Mouse (Mus musculus): Measurements from ENCODE around the gene Plch2. TPM values are rescaled to one million over a fixed set of nuclear protein-coding genes. Genes with fewer than 3 reads are reported as not detected.
A peak's percentile ranks its signal among the peaks of the same experiment; 100 is the strongest.

The Plch2 gene
- polyA plus RNA-seq, 1 experiment from 2014 or later = 0.22 TPM

DNA sequence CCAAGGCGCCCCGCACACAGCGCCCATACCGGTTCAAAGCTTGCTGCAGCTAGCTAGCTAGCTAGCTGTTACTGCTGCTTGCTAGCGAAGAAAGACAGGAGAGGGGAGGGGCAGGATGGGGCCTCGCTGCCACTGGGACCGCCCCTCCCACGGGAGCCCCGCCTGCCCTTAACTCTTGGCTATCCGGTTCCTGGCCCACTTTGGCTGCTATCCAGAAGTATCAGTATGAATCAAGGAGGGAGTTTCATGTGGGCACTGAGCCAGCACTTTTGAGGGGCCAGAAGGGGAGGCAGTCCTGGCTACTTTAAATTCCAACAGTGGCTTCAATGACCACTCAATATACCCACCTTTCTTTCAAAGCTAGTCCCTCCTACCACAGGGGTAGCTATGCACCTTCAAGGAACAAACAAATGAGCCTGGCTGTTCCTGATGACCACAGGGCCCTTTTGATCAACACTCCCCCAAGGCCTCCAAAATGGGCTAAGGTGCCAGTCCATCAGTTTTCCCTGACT lies 37.2 kb downstream of the Plch2 start:
- under 1% methylated on average over 10 of the region's 10 CpGs for WGBS
- peak overlapping the region; percentile 17; the same call in 1 of the 2 replicates for H3K4me2 ChIP-seq (ENCODE audit: low read length)
- H3K27ac ChIP-seq (replicated peaks in 1 of 2; ENCODE audit: control insufficient read depth in 1 of 2, insufficient read depth in 1 of 2, low read depth in 2 of 2, low read length in 2 of 2) = no peak overlapping the region
- no peak overlapping the region for H3K4me3 ChIP-seq (ENCODE audit: control insufficient read depth in 1 of 2, insufficient read depth in 1 of 2, low read depth in 1 of 2, low read length in 2 of 2)
- no peak overlapping the region for H3K9ac ChIP-seq (ENCODE audit: low read length)
- ATAC-seq (ENCODE audit: insufficient number of reproducible peaks, insufficient read depth, low FRiP score, low read depth) = no peak
- no peaks in the 10 kb centered on the region for H3K36me3 ChIP-seq (ENCODE audit: control insufficient read depth, insufficient read depth, low read length)
- H3K9me3 ChIP-seq (ENCODE audit: control insufficient read depth, low read length) = no peaks in the 10 kb centered on the region
- peaks cover 19% of the 10 kb centered on the region for H3K27me3 ChIP-seq (ENCODE audit: control insufficient read depth, insufficient read depth, low read length)
- peaks cover 0 to 6% of the 10 kb centered on the region in 2 experiments; a peak in 2 of 4 replicates for H3K4me1 ChIP-seq (ENCODE audit: control insufficient read depth in 2 of 2, insufficient read depth in 2 of 2, low read length in 2 of 2)

DNA sequence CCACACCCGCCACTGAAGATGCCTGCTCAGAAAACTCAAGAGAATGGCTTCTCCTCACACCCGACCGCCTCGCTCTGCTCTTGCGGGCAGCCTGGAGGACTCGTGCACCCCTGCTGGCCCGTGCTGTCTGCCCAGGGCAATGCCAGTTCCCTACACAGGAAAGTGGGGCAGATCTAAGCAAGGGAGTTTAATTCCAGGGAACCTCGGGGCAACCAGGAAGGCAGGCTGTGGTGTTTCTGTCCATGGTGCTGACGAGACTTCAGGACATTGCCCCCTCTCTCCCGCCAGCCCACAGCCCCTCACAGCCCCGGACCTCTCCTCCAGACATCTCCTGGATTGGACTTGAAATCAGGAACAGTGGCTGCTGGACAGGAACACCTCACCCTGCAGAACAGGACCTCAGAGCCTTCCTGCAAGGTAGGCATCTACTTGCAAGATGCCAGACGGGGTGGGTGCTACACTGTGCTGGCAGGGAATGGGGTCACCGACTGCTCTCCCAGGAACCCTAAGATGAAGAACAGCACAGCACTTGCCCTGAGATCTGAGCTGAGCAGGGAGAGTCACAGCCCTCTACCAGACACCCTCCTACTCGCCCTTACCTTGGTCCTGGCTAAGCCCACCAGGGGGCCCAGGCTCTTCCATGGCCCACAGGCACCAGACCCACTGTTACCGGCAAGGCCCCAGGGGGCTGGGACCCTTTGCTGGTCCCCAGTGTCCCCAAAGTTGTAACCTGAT lies 37.8 kb downstream of the Plch2 start:
- Histone ChIP-seq H3K4me3 (ENCODE audit: control insufficient read depth in 1 of 2, insufficient read depth in 1 of 2, low read depth in 1 of 2, low read length in 2 of 2) (no peak overlapping the region), H3K9me3 (ENCODE audit: control insufficient read depth, low read length) (no peaks in the 10 kb centered on the region), H3K27ac (replicated peaks in 1 of 2; ENCODE audit: control insufficient read depth in 1 of 2, insufficient read depth in 1 of 2, low read depth in 2 of 2, low read length in 2 of 2) (no peak overlapping the region), H3K36me3 (ENCODE audit: control insufficient read depth, insufficient read depth, low read length) (no peaks in the 10 kb centered on the region), H3K9ac (ENCODE audit: low read length) (no peak overlapping the region), H3K4me2 (ENCODE audit: low read length) (peak overlapping the region; percentile 17; the same call in 1 of the 2 replicates), H3K27me3 (ENCODE audit: control insufficient read depth, insufficient read depth, low read length) (peaks cover 24% of the 10 kb centered on the region), H3K4me1 (ENCODE audit: control insufficient read depth in 2 of 2, insufficient read depth in 2 of 2, low read length in 2 of 2) (peaks cover 0 to 6% of the 10 kb centered on the region in 2 experiments; a peak in 2 of 4 replicates)
- no peak for ATAC-seq (ENCODE audit: insufficient number of reproducible peaks, insufficient read depth, low FRiP score, low read depth)
- WGBS = 6% methylated on average over 15 of the region's 15 CpGs

DNA sequence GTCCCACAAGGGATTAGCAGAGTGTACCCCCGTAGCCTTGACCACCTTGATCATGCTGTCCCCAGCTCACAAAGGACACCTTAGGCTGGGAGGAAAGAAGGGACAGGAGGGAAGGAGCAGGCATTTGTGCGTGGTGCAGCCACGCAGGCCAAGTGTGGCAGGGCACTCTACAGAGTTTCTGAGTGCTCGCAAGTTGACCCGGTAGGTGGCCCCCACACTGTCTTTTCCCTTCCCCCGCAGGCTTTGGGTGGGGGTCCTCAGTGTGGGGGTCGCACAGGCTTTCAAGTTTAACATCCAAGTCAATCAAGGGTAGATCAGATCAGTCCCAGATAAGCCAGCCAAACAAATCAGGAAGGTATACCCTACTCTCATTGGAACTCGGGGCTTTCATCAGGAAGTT lies 38.5 kb downstream of the Plch2 start:
- H3K4me1 ChIP-seq (ENCODE audit: control insufficient read depth in 2 of 2, insufficient read depth in 2 of 2, low read length in 2 of 2) = peaks cover 0 to 6% of the 10 kb centered on the region in 2 experiments; a peak in 2 of 4 replicates
- no peak overlapping the region for H3K4me3 ChIP-seq (ENCODE audit: control insufficient read depth in 1 of 2, insufficient read depth in 1 of 2, low read depth in 1 of 2, low read length in 2 of 2)
- H3K9me3 ChIP-seq (ENCODE audit: control insufficient read depth, low read length) = no peaks in the 10 kb centered on the region
- no peak overlapping the region for H3K27ac ChIP-seq (replicated peaks in 1 of 2; ENCODE audit: control insufficient read depth in 1 of 2, insufficient read depth in 1 of 2, low read depth in 2 of 2, low read length in 2 of 2)
- H3K9ac ChIP-seq (ENCODE audit: low read length) = no peak overlapping the region
- no peak overlapping the region for H3K4me2 ChIP-seq (ENCODE audit: low read length)
- H3K36me3 ChIP-seq (ENCODE audit: control insufficient read depth, insufficient read depth, low read length) = no peaks in the 10 kb centered on the region
- no peak for ATAC-seq (ENCODE audit: insufficient number of reproducible peaks, insufficient read depth, low FRiP score, low read depth)
- peaks cover 27% of the 10 kb centered on the region for H3K27me3 ChIP-seq (ENCODE audit: control insufficient read depth, insufficient read depth, low read length)
- 69% methylated on average over 7 of the region's 8 CpGs for WGBS

DNA sequence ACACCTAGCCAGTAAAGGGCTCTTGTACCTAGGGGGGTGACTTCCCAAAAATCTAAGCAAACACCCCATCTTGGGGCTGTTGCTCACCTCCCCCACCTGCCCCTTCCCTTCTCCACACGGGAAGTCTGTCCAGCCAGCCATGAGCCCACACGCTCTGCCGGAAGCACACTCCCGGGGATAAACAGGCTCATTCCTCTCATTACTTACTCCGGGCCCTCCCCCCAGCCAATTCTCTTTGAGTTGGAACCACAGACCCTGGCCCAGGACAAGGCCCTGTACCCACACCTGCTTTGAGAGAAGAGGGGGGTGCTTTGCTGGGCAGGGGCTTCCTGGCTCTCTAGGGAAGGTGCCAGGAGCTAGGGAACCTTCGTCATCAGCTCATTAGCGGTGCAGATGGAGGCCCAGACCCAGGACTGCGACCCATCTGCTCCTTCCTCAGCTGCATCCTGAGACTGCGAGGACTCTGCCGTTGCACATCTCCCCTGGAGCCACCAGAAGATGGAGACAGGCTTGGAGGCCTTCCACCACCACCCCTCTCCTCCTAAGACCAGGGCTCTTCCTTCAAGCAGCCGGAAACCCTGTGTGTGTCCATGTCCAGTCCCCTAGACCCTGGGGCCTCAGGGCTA lies 39.2 kb downstream of the Plch2 start:
- Histone ChIP-seq H3K4me3 (ENCODE audit: control insufficient read depth in 1 of 2, insufficient read depth in 1 of 2, low read depth in 1 of 2, low read length in 2 of 2) (no peak overlapping the region), H3K4me1 (ENCODE audit: control insufficient read depth in 2 of 2, insufficient read depth in 2 of 2, low read length in 2 of 2) (peaks cover 0 to 6% of the 10 kb centered on the region in 2 experiments; a peak in 2 of 4 replicates), H3K27ac (replicated peaks in 1 of 2; ENCODE audit: control insufficient read depth in 1 of 2, insufficient read depth in 1 of 2, low read depth in 2 of 2, low read length in 2 of 2) (no peak overlapping the region), H3K4me2 (ENCODE audit: low read length) (no peak overlapping the region), H3K27me3 (ENCODE audit: control insufficient read depth, insufficient read depth, low read length) (peaks cover 28% of the 10 kb centered on the region), H3K9me3 (ENCODE audit: control insufficient read depth, low read length) (no peaks in the 10 kb centered on the region), H3K36me3 (ENCODE audit: control insufficient read depth, insufficient read depth, low read length) (no peaks in the 10 kb centered on the region), H3K9ac (ENCODE audit: low read length) (no peak overlapping the region)
- WGBS = 60% methylated on average over 11 of the region's 11 CpGs
- no peak for ATAC-seq (ENCODE audit: insufficient number of reproducible peaks, insufficient read depth, low FRiP score, low read depth)

DNA sequence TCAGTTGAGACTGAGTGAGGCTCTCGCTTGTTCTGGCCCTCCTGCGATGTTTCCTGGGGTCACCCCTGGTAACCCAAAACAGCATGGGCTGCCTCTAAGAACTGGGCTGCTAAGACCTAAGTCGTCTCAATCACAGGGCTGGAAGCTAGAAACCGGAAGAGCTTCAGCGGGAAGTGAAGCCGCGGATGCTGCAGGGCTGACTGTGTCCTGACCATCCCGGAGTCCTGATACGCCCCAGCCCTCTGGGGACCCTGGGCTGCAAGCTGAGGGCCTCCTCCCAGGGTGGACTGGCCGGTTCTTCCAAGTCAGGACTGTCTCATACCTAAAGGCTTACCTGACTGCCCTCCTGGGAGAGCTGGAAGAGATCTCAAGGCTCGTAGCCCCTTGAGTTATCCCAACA lies 39.8 kb downstream of the Plch2 start:
- no peak overlapping the region for H3K27ac ChIP-seq (replicated peaks in 1 of 2; ENCODE audit: control insufficient read depth in 1 of 2, insufficient read depth in 1 of 2, low read depth in 2 of 2, low read length in 2 of 2)
- no peaks in the 10 kb centered on the region for H3K36me3 ChIP-seq (ENCODE audit: control insufficient read depth, insufficient read depth, low read length)
- H3K4me3 ChIP-seq (ENCODE audit: control insufficient read depth in 1 of 2, insufficient read depth in 1 of 2, low read depth in 1 of 2, low read length in 2 of 2) = no peak overlapping the region
- no peak for ATAC-seq (ENCODE audit: insufficient number of reproducible peaks, insufficient read depth, low FRiP score, low read depth)
- H3K4me2 ChIP-seq (ENCODE audit: low read length) = no peak overlapping the region
- H3K4me1 ChIP-seq (ENCODE audit: control insufficient read depth in 2 of 2, insufficient read depth in 2 of 2, low read length in 2 of 2) = peaks cover 0 to 6% of the 10 kb centered on the region in 2 experiments; a peak in 2 of 4 replicates
- no peaks in the 10 kb centered on the region for H3K9me3 ChIP-seq (ENCODE audit: control insufficient read depth, low read length)
- peaks cover 28% of the 10 kb centered on the region for H3K27me3 ChIP-seq (ENCODE audit: control insufficient read depth, insufficient read depth, low read length)
- no peak overlapping the region for H3K9ac ChIP-seq (ENCODE audit: low read length)
- 65% methylated on average over 11 of the region's 11 CpGs for WGBS

DNA sequence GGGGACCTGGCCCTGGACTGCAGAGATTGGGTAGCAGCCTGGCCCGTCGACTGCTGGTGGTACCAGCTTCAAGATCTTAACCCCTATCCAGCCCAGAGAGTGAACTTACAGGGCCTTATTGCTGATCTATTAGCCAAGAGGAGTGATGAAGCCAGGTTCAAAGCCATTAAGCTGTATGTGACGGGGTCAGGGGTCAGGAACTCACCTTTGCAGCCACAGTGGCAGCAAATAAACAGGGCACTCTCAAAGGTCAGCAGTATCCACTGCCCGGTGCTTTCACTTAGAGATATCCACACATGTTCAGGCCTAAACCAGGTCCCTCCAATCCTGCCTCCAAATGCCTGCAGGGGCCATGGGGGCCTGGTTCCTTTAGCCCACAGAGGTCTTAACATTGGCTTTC lies 41.0 kb downstream of the Plch2 start:
- H3K36me3 ChIP-seq (ENCODE audit: control insufficient read depth, insufficient read depth, low read length) = no peaks in the 10 kb centered on the region
- no peak overlapping the region for H3K27ac ChIP-seq (replicated peaks in 1 of 2; ENCODE audit: control insufficient read depth in 1 of 2, insufficient read depth in 1 of 2, low read depth in 2 of 2, low read length in 2 of 2)
- 66% methylated on average over 4 of the region's 4 CpGs for WGBS
- no peak overlapping the region for H3K9ac ChIP-seq (ENCODE audit: low read length)
- H3K4me1 ChIP-seq (ENCODE audit: control insufficient read depth in 2 of 2, insufficient read depth in 2 of 2, low read length in 2 of 2) = peaks cover 0 to 6% of the 10 kb centered on the region in 2 experiments; a peak in 2 of 4 replicates
- peaks cover 28% of the 10 kb centered on the region for H3K27me3 ChIP-seq (ENCODE audit: control insufficient read depth, insufficient read depth, low read length)
- no peaks in the 10 kb centered on the region for H3K9me3 ChIP-seq (ENCODE audit: control insufficient read depth, low read length)
- ATAC-seq (ENCODE audit: insufficient number of reproducible peaks, insufficient read depth, low FRiP score, low read depth) = no peak
- H3K4me2 ChIP-seq (ENCODE audit: low read length) = no peak overlapping the region
- H3K4me3 ChIP-seq (ENCODE audit: control insufficient read depth in 1 of 2, insufficient read depth in 1 of 2, low read depth in 1 of 2, low read length in 2 of 2) = no peak overlapping the region

DNA sequence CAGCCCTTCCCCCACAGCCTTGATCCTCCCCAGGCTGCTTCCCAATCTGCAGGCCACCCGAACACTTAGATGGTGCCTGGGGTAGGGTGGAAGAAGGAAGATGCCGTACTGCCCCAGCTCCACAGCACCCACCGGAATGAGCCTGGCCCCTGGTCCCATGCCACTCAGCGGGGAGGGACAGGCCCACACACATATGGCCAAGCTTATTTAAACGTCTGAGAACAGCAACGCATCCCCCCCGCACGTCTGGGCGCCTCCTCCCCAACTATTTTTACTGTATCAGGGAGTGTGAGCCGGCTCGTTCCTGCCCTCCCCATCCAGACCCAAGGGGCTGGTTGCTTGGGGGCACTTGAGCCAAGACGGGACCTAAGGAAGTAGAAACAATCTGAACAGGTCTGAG lies 41.8 kb downstream of the Plch2 start:
- H3K9ac ChIP-seq (ENCODE audit: low read length) = no peak overlapping the region
- no peaks in the 10 kb centered on the region for H3K9me3 ChIP-seq (ENCODE audit: control insufficient read depth, low read length)
- peaks cover 27% of the 10 kb centered on the region for H3K27me3 ChIP-seq (ENCODE audit: control insufficient read depth, insufficient read depth, low read length)
- H3K4me2 ChIP-seq (ENCODE audit: low read length) = no peak overlapping the region
- no peak overlapping the region for H3K4me3 ChIP-seq (ENCODE audit: control insufficient read depth in 1 of 2, insufficient read depth in 1 of 2, low read depth in 1 of 2, low read length in 2 of 2)
- no peak overlapping the region for H3K27ac ChIP-seq (replicated peaks in 1 of 2; ENCODE audit: control insufficient read depth in 1 of 2, insufficient read depth in 1 of 2, low read depth in 2 of 2, low read length in 2 of 2)
- peaks cover 0 to 6% of the 10 kb centered on the region in 2 experiments; a peak in 2 of 4 replicates for H3K4me1 ChIP-seq (ENCODE audit: control insufficient read depth in 2 of 2, insufficient read depth in 2 of 2, low read length in 2 of 2)
- 62% methylated on average over 12 of the region's 12 CpGs for WGBS
- no peak for ATAC-seq (ENCODE audit: insufficient number of reproducible peaks, insufficient read depth, low FRiP score, low read depth)
- no peaks in the 10 kb centered on the region for H3K36me3 ChIP-seq (ENCODE audit: control insufficient read depth, insufficient read depth, low read length)

All from heart, embryonic 14.5 days (tissue).